Mouse (Mus musculus) CH12F3 (cell line): ENCODE results near the gene H2-DMb1.

Source experiments
- in situ Hi-C: fragments of 300-500 bp; cut with MboI; formaldehyde crosslinking; loops from 2 replicates; pipeline ENCODE4 v1.14.3; 2020; ENCODE audit warnings: low sequenced_read_pairs

H2-DMb1 gene

DNA sequence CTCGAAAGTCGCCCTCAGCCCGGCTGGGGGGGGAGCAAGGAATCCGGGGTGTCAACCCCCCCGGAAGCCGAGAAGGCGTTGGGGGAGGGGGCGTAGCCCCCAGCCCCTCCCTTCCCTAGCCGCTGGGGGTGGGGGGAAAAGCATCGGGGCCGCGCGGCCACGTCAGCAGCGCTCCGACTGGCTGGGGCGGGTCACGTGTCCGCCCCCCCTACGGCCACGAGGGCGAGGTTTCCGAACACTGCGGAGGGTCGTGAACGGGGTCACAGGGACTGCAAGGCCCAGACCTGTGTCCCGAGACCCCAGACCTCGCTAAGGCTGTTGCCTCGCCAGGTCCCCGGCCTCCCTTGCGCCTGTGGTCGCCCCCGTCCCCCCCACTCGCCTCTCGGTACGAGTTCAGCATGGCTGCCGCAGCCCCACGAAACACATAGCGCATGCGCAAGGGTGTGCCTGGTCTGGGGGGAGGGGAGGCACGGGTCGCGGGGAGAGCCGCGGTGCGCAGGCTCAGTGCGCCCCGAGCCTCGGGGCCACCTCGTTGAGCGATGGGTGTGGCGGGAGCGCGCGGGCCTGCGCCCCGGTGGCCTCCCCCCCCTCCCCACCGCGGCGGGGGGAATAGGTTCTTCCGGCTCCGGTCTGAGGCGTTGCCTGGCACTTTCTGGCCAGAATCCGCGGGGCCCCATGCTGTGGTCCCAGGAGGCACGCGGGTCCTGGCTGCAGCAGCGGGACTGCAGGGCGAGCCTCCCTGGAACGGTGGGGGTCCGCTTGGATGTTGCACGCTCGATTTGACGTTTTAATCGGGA is 30.5 kb upstream of the H2-DMb1 start, which contains the start of gene Brd2:
Gene Brd2, minus strand, starts transcription at position 447 of the 797 bp plus-strand sequence.
- in situ Hi-C loops, result no loop called here

DNA sequence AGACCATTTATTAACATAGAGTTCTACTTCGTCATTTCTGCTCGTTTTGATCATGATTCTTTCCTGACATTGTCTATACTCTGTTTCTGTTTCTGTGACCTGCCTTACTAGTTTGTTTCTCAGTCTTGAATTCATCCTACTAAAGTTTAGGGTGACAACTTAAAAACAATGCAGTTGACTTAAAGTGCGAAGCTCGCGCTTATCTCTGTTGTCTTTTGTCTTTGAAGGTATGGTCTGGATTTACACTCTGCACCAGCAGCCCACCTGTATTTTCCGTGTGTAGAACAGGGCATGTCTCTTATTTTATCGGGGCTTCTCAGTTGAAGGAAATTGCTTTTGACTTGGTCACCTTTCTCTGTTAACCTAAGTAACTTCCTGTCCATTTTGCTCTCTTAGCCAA is 29.8 kb upstream of the H2-DMb1 start:
- in situ Hi-C loops, result no loop called here

DNA sequence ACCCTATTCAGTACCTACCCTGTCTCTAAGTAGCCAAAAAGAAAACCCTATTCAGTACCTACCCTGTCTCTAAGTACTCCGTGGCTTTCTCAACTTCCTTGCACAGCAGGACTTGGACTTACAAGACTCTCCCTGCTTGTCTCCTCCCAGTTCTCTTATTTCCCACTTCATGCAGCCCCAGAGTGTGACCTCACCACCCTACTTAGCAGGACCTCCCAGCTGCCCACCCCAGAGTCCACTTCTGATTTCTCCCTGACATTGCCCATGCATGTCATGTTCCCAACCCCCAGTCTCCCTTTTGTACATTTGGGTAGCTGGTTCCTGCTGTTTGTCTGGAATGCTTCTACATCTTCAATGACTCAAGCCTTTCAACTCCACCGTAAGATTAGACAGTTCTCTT is 29.4 kb upstream of the H2-DMb1 start:
- in situ Hi-C loops, result no loop called here

DNA sequence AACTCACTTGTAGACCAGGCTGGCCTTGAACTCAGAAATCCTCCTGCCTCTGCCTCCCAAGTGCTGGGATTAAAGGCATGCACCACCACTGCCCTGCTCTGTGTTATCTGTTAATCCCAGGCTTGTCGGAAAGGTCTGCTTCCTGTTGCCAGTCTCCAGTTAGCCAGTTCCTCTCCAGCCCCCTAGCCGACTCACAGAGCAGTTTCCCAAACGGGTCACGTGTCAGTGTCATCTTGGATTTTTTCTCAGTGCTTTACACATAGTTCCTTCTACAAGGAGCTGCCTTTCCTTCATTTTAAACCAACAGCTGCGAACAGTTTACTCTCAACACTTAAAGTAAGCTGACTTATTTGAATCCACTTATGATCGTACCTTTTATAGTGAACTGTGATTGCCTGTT is 28.2 kb upstream of the H2-DMb1 start:
- in situ Hi-C loops, result no loop called here

DNA sequence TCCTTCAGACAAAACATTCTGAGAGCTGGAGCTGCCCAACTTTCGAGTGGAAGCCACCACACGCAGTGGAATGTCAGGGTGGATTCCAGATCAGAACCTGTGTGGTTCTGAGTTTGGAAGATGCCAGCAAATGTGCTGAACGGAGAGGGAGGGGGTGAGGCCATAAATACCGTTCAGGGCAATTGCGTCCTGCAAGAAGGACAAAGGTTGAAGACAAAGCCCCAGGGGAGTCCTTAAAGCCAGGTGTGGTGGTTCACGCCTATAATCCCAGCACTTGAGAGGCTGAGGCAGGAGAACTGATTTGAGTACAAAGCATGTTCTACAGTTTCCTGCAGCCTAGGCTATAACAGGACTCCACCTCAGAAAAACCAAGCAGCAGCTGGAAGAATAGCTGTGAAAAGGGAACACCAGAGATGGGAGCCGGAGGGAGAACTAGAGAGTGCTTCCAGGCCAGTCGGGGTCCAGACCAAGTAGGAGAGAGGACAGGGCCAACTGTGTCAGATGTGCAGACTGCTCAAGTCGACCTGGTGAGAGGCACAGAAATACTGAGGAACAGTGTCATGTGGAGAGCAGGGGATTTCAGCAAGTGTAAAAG is 25.9 kb upstream of the H2-DMb1 start:
- in situ Hi-C loops, result no loop called here

DNA sequence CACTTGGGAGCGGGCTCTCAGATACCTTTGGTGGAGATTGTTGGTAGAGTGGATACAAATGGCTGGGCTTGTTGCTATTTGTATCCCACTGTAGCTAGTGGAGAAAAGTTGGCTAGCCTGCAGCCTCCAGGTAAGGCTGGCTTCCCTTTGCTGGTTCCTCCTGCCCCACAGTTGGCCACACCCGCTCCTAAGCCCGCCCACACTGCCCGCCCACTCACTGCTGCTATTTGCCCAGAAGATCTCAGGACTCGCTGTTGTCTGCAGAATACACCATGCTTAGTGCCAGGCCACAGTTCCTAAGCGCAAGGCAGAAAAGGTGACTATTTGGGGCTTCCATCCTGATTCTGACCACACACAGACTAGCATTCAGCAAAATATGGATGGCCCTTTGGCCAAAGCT is 25.4 kb upstream of the H2-DMb1 start:
- in situ Hi-C loops, result no loop called here

DNA sequence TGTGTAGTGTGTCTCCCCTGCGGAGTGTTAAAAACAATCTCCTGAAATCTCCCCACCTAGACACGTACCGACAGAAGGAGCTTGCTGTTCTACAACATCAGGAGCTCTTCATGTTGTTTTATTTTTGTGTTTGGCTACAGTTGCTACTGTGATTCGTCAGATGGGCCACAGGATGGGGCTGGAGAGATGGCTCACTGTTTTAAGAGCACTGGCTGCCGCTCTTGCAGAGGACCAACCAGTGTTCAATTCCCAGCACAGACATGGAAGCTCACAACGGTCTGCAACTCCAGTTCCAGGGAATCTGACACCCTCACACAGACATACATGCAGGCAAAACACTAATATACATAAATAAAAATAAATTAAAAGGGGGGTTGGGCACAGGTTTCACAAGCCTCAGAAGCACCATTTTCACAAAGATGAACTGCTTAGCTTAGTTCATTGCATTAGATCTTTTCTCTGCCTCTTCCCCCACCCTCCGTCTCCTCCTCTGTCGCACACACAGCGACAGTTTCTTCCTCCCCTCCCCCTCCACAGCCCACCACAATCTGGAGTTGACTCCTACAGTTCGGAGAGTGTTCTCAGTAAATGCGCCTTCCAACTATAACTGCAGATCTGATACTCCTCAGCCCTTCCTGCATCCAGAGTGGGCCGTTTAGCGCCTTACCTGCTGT is 24.5 kb upstream of the H2-DMb1 start:
- in situ Hi-C loops, result no loop called here

DNA sequence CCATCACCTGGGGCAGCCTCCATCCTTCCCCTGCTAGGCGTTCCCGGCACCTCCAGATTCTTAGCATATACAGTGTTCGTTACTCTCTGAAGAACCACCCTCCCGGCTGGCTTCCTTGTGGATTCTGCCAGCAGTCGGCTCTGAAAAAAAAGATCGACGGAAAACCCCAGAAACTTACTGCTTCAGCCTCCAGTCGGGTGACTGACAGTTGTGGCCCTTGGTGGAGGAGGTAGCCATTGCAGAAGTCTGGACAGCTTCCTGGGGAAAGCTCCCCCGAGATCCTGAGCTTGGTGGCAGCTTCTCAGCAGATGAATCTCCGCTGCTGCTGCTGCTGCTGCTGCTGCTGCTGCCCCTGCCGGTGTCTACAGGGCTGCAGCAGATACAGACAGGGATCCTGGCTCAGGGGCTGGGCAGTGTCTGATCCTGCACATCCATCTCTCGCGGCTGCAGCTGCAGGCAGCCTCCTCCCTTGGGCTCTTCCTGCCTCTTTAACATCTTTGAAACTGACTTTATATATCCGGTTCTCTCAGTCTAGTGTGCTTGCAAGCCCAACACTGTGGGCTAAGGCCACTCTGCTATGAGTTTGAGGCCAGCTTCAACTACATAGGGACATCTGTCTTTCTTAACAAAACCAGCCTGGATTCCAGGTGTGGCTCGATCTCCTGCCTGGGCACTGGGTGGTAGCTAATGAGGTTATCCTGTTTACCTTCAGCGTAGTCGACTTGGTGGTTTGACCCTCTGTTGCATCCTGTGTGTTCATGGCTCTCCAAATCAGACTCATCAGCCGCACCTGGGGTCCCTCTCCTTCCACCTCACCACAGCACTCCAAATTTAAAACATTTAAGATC is 23.7 kb upstream of the H2-DMb1 start:
- in situ Hi-C loops, result no loop called here

DNA sequence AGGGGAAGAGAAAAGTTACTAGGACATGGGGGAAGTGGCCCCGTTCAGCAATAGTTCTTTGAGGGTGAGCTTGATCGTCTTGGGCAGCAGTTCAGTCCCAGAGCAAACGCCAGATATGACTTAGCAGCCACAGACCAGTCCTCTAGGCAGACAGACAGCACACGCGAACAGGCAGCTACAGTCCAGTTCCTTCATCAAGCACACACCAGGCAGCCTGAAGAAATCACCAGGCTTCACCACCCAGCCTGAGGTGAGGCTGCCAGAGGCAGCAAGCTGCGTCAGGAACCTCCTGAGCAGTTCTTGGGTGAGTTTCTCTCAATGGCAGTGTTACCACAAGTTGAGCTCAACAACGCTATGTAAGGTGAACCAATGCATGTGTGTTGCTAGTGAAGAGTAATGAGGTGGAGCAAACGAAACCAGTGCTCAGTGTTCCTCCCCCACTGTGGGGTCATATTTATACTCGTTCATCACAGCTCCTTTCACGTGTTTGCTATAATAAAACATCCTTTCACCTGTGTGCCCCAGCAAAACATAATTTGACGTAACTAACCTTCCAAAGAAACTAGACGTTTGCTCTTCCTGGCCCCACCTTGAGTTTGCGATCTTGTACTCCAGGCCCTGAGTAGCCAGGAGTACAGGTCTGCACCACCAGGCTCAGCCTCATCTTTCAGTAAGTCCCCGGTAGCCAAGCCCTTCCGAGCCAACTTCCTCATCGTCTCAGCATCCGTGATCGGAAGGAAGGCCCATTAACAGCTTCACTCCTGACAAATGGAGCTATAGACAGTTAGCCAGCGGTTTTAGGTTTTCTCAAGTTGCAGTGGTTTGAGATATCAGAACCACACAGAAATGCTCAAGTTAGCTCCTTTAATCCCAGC is 22.6 kb upstream of the H2-DMb1 start:
- in situ Hi-C loops, result loop anchor here (5.0 kb wide), 1 partner anchor 37 kb away; no protein-coding TSS in a partner anchor

DNA sequence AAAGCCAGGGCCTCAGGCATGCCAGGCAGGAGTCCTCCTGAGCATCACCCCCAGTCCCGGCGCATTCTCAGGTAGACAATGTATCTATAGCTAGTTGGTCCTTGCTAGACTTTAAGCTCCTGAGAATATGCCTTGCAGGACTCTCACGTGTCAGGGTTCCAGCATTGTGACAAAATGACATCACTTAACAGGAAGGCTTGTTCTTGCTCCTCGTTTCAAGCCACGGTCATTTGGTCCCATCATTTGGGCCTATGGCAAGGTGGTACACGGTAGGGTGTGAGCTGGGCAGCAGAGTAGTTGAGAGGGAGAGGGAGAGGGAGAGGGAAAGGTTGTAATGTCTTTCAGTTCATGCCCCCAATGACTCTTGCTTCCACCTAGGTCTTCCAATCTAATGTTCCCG is 21.0 kb upstream of the H2-DMb1 start:
- in situ Hi-C loops, result loop anchor here (5.0 kb wide), 1 partner anchor 35 kb away; no protein-coding TSS in a partner anchor

DNA sequence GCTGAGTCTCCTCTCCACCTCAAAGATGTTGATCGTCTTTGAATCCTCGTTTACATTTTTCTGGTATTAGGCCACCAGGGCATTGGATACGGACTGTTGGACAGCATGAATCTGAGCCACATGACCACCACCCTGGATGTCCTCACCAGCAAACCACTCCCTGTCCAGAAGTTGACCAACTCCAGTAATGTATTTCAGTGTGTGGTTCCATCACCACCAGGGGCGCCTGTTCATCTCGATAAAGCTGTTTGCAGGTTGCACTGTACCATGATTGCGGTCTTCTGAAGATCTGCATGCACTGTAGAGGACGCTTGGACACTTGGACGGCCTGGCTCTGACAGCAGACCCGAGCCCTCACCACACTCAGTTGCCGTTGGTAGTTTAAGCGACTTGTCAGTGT is 19.6 kb upstream of the H2-DMb1 start:
- in situ Hi-C loops, result loop anchor here (5.0 kb wide), 1 partner anchor 34 kb away; no protein-coding TSS in a partner anchor

DNA sequence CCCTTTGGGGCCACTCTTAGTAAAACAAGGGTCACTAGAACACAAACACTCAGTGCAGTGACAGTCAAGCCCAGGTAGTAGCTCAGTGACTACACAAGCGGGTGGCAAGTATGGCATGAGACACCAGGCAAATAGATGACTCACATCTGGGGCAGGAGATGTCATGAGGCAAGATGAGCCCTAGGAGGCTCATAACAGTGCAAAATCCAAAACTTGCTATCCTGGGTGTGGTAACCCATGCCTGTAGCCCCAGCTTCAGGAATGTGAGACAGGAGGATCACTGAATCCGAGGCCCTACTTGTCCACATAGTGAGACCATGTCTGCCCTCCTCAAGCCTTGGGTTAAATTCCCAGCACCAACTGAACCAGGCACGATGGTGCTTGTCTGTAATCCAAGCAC is 18.4 kb upstream of the H2-DMb1 start:
- in situ Hi-C loops, result loop anchor here (5.0 kb wide), 1 partner anchor 33 kb away; no protein-coding TSS in a partner anchor

DNA sequence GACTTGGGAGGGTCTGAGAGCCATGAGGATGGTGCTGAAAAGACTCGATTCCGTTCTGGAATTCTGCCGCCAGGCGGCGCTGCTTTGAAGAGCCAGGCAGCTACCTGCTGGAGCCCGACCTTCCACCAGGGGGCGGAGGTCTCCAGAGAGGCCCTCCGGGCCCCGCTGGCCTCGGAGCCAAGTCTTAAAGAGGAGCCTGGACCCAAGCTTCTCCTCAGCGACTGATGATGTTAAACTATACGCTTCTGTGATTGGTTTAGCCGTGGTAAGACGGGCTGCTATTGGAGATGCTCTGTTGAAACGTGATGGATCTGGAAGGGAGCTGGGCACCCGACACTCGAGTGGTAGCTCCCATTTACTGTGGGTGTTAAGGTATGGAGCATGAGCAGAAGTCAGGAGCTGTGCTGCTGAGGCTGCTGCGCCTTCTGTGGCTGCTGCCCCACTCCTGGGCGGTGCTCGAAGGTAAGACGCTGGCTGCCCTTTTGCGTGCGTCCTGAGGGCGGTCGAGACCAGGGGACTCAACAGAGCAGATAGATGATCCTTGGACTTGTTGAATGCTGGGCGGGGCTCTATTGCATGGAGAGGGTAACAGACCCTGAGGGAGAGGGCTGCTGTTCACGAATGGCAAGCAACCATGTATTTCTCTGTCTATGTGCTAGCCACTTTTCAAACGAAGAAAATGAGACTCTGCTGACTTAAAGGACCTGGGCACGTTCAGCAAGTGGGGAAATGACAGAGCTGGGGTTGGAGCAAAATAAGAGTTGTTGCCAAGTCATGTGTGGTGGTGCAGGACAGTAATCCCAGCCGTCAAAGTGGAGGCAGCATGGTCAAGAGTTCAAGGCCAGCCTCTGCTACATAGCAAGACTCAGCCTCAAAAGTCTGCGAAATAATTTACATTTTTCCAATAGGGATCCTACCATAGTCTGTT is 17.3 kb upstream of the H2-DMb1 start:
- in situ Hi-C loops, result no loop called here

DNA sequence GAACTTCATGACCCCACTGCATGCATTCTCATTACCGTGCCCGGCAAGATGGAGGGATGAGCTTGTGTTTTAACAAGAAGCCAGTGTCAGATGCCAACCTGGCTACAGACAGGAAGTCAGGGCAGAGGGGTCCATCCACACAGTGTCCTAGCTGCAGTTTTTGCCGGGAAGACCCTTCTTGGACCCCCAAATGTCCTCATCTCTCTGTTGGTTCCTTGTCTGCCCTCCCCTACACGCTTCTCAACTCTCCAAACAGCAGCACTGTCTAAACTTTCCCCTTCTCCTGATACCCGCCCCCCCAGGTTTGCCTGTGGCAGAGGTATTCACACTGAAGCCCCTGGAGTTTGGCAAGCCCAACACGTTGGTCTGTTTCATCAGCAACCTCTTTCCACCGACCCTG is 15.3 kb upstream of the H2-DMb1 start:
- in situ Hi-C loops, result no loop called here

DNA sequence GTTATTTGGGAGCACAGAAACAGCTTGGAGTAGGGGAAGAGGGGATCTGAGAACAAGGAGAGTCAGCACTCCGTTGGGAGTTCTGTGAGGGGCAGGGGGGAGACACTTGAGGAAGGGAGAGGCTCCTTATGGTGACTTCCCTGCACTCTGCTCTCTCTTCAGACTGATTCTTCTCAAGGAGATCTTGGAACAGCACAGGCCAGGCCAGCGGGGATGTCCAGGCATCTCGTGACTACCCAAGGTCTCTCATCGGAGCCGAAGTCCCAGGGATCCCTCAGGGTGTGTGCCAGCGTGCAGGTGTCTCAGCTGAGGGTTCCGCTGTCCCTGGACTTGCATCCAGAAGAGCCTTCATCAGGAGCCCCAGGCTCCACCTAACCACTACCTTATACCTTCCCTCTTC is 14.2 kb upstream of the H2-DMb1 start:
- in situ Hi-C loops, result no loop called here

DNA sequence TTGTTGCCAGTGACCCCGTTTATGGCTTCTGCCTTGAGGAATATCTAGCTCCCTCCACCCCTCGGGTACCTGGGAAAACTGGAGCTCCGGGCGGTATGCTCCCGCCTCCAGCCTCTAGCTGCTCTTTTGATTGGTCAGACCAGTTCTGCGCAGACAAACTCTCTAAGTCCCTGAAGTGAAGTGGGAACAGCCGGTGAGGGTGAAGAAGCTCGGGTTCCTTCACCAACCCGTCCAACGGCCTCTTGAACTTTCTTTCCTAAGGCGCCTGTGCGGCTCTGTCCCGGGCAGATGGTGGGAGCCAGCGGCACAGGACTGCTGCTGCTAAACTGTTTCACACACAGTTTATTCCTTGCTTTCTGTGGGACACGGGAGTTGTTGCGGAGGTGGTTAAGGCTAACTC is 13.5 kb upstream of the H2-DMb1 start:
- in situ Hi-C loops, result no loop called here

DNA sequence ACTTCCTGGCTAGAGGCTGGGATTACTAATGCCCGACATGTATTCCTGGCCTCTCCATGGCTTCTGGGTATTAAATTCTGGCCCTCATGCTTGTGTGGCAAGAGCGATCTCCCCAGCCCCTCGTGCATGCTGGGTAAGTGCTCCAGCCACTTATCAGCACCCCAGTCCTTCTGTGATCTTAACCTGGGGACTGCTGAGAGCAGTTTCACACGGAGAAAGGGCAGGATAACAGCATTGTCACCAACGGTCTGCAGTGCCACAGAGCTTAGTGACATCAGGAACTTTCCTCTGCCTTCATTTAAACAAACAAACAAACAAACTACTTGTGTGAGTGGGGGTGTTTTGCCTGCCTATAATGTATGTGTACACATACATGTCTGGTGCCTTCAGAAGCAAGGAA is 12.6 kb upstream of the H2-DMb1 start:
- in situ Hi-C loops, result no loop called here

DNA sequence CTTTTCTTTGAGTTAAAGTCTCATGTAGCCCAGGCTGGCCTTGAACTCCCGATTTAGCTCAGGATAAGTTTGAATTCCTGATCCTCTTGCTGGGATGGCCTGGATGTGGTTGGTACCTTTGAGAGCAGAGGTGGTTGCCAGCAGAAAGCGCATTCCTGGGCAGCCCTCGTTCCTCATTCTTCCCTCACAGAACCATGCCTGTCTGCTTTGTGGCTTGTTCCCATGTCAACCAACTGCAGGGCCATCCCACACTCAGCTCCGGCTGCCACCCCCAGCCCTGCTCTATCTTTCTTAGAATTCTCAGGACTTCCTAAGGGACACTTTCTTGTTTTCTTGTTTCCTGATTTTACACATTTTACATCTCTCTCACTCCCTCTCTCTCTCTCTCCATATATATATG is 11.4 kb upstream of the H2-DMb1 start:
- in situ Hi-C loops, result no loop called here

DNA sequence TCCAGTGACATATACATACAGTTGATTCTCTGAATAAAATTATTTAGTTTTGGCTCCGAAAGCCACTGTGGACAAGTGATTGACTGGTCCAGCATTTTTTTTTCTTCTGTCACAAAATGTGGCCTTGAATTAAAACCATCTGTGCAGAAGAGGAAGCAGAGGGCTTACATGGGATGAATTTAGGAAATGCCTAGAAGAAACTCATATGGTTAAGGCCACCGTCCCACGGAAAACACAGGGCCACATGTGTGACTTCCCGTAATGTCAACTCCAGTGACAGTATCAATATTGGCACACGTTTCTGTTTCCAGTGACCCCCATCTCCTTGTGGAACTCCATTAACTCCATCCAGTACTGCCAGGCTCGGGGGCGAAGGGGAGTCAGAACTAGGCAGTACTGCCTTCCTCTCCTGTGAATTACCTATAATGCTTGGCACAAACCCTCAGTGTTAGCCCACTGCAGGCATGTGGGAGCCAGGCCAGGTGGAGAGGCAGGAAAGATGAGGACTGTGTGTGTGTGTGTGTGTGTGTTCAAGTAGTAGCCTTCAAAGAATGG is 10.3 kb upstream of the H2-DMb1 start:
- in situ Hi-C loops, result no loop called here
